Mouse (Mus musculus): Measurements from ENCODE around the gene Slc38a4. TPM values are rescaled to one million over a fixed set of nuclear protein-coding genes. Genes with fewer than 3 reads are reported as not detected.

Slc38a4 gene
- polyA plus RNA-seq, 1 experiment from 2014 or later: 0.37 TPM

DNA sequence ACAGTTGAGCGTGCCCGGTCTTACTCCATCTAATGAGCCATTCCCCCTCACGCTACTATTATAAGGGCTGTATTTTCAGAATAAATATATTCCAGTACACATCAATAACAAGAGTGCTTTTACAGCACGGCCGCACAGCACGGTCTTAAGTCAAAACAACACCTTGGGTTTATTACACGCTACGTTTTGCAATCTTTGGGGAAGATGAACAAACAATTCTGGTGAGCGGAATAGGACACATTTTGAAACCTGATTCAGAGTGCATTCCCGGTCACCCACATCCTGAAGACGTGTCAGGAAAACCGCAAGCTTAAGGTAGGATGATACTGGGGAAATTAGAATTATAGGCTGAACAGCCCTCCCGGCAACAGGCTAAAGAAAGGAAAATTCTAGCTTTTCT is 11.8 kb downstream of the Slc38a4 start:
- no peak for ATAC-seq (ENCODE audit: low read depth)
- no peak overlapping the region for H3K4me3 ChIP-seq (ENCODE audit: low read depth, low read length)
- 90% methylated on average over 13 of the region's 13 CpGs for WGBS

GRCm38 (mm10) chr15:97042001-97042491 is 13.7 kb downstream of the Slc38a4 start:
- 72% methylated on average over 7 of the region's 7 CpGs for WGBS
- H3K4me3 ChIP-seq (ENCODE audit: low read depth, low read length): no peak overlapping the region
- no peak overlapping the region for H3K4me2 ChIP-seq (ENCODE audit: low read depth, low read length)

More for the DNA sequence above, 11.8 kb downstream of the Slc38a4 start:
- H3K36me3 ChIP-seq (ENCODE audit: control insufficient read depth, insufficient read depth, low read length): no peaks in the 10 kb centered on the region
- H3K9me3 ChIP-seq (ENCODE audit: control insufficient read depth, low read length): no peaks in the 10 kb centered on the region
- H3K4me2 ChIP-seq (ENCODE audit: low read depth, low read length): no peak overlapping the region
- no peak overlapping the region for H3K27ac ChIP-seq (ENCODE audit: low read depth, low read length)
- no peak overlapping the region for H3K9ac ChIP-seq (replicated peaks; ENCODE audit: low read depth, low read length)
- H3K27me3 ChIP-seq (ENCODE audit: control insufficient read depth, insufficient read depth, low read length): no peaks in the 10 kb centered on the region
- no peaks in the 10 kb centered on the region for H3K4me1 ChIP-seq (ENCODE audit: control insufficient read depth, insufficient read depth, low read length)

GRCm38 (mm10) chr15:97041182-97041581 is 14.6 kb downstream of the Slc38a4 start:
- H3K9me3 ChIP-seq (ENCODE audit: control insufficient read depth, low read length): no peaks in the 10 kb centered on the region
- H3K4me3 ChIP-seq (ENCODE audit: low read depth, low read length): no peak overlapping the region
- H3K4me2 ChIP-seq (ENCODE audit: low read depth, low read length): no peak overlapping the region
- WGBS: 94% methylated on average over 9 of the region's 9 CpGs
- H3K27ac ChIP-seq (ENCODE audit: low read depth, low read length): no peak overlapping the region
- no peaks in the 10 kb centered on the region for H3K27me3 ChIP-seq (ENCODE audit: control insufficient read depth, insufficient read depth, low read length)
- no peaks in the 10 kb centered on the region for H3K36me3 ChIP-seq (ENCODE audit: control insufficient read depth, insufficient read depth, low read length)
- H3K9ac ChIP-seq (replicated peaks; ENCODE audit: low read depth, low read length): no peak overlapping the region
- ATAC-seq (ENCODE audit: low read depth): no peak
- H3K4me1 ChIP-seq (ENCODE audit: control insufficient read depth, insufficient read depth, low read length): no peaks in the 10 kb centered on the region

More at GRCm38 (mm10) chr15:97042001-97042491, 13.7 kb downstream of the Slc38a4 start:
- no peaks in the 10 kb centered on the region for H3K27me3 ChIP-seq (ENCODE audit: control insufficient read depth, insufficient read depth, low read length)
- no peaks in the 10 kb centered on the region for H3K9me3 ChIP-seq (ENCODE audit: control insufficient read depth, low read length)
- no peak overlapping the region for H3K27ac ChIP-seq (ENCODE audit: low read depth, low read length)
- H3K4me1 ChIP-seq (ENCODE audit: control insufficient read depth, insufficient read depth, low read length): no peaks in the 10 kb centered on the region
- ATAC-seq (ENCODE audit: low read depth): no peak
- H3K36me3 ChIP-seq (ENCODE audit: control insufficient read depth, insufficient read depth, low read length): no peaks in the 10 kb centered on the region
- no peak overlapping the region for H3K9ac ChIP-seq (replicated peaks; ENCODE audit: low read depth, low read length)

DNA sequence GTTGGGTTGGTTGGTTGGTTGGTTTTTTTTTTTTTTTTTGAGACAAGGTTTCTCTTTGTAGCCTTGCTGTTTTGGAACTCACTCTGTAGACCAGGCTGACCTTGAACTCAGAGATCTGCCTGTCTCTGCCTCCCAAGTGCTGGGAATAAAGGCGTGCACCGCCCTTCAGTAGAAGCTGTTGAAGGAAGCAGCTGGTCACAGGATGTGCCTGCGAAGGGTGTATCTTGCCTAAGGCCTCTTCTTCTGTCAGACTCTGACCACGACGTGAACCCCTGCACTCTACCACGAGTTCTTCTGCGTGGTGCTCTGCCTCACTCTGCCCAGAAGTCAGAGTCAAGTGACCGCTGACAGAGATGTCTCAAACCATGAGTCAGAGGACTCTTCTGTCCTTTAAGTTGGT is 18.0 kb downstream of the Slc38a4 start:
- ATAC-seq (ENCODE audit: low read depth): no peak
- H3K9ac ChIP-seq (replicated peaks; ENCODE audit: low read depth, low read length): no peak overlapping the region
- H3K9me3 ChIP-seq (ENCODE audit: control insufficient read depth, low read length): no peaks in the 10 kb centered on the region
- 94% methylated on average over 8 of the region's 8 CpGs for WGBS
- H3K4me1 ChIP-seq (ENCODE audit: control insufficient read depth, insufficient read depth, low read length): no peaks in the 10 kb centered on the region
- H3K27me3 ChIP-seq (ENCODE audit: control insufficient read depth, insufficient read depth, low read length): no peaks in the 10 kb centered on the region
- H3K4me2 ChIP-seq (ENCODE audit: low read depth, low read length): no peak overlapping the region
- no peak overlapping the region for H3K4me3 ChIP-seq (ENCODE audit: low read depth, low read length)
- no peaks in the 10 kb centered on the region for H3K36me3 ChIP-seq (ENCODE audit: control insufficient read depth, insufficient read depth, low read length)
- H3K27ac ChIP-seq (ENCODE audit: low read depth, low read length): no peak overlapping the region

- no peak overlapping the region for H3K27ac ChIP-seq (ENCODE audit: low read depth, low read length)
- no peaks in the 10 kb centered on the region for H3K9me3 ChIP-seq (ENCODE audit: control insufficient read depth, low read length)
- no peaks in the 10 kb centered on the region for H3K4me1 ChIP-seq (ENCODE audit: control insufficient read depth, insufficient read depth, low read length)
- WGBS: 85% methylated on average over 6 of the region's 6 CpGs
- H3K4me2 ChIP-seq (ENCODE audit: low read depth, low read length): no peak overlapping the region
- no peaks in the 10 kb centered on the region for H3K36me3 ChIP-seq (ENCODE audit: control insufficient read depth, insufficient read depth, low read length)
- no peaks in the 10 kb centered on the region for H3K27me3 ChIP-seq (ENCODE audit: control insufficient read depth, insufficient read depth, low read length)
- no peak overlapping the region for H3K4me3 ChIP-seq (ENCODE audit: low read depth, low read length)
- no peak for ATAC-seq (ENCODE audit: low read depth)
- H3K9ac ChIP-seq (replicated peaks; ENCODE audit: low read depth, low read length): no peak overlapping the region
These were observed 19.9 kb downstream of the Slc38a4 start for GRCm38 (mm10) chr15:97035892-97036291.

DNA sequence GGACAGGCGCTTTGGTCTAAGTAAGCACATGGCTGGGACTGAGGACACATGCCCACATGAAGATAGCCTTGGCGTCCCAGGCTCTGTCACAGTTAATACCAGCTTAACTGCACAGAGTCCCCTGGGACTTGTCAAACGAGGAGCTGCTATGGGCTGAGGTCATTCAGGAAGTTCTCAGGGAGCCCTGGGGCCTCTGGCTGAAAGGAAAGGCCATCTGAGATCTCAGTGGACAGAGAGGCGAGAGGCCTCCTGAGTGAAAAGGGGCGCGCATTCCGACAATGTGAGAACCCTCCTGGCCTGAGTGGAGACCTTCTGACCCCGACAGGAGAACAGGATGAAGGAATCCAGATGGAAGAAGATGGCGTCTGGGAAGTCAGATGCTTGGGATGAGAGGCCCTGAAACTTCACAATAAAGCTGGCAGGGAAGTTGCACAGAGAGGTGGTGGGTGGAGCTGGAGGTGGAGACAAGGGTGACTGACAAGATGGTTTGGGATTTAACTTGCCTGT is 22.2 kb downstream of the Slc38a4 start:
- no peak for ATAC-seq (ENCODE audit: low read depth)
- 52% methylated on average over 9 of the region's 9 CpGs for WGBS

GRCm38 (mm10) chr15:97031886-97032285 is 23.9 kb downstream of the Slc38a4 start:
- H3K9me3 ChIP-seq (ENCODE audit: control insufficient read depth, low read length): no peaks in the 10 kb centered on the region
- H3K4me2 ChIP-seq (ENCODE audit: low read depth, low read length): no peak overlapping the region
- ATAC-seq (ENCODE audit: low read depth): no peak
- H3K4me1 ChIP-seq (ENCODE audit: control insufficient read depth, insufficient read depth, low read length): no peaks in the 10 kb centered on the region
- WGBS: 84% methylated on average over 5 of the region's 5 CpGs
- no peak overlapping the region for H3K9ac ChIP-seq (replicated peaks; ENCODE audit: low read depth, low read length)
- H3K27me3 ChIP-seq (ENCODE audit: control insufficient read depth, insufficient read depth, low read length): no peaks in the 10 kb centered on the region
- no peak overlapping the region for H3K27ac ChIP-seq (ENCODE audit: low read depth, low read length)
- H3K4me3 ChIP-seq (ENCODE audit: low read depth, low read length): no peak overlapping the region
- H3K36me3 ChIP-seq (ENCODE audit: control insufficient read depth, insufficient read depth, low read length): no peaks in the 10 kb centered on the region

More for the DNA sequence above, 22.2 kb downstream of the Slc38a4 start:
- no peaks in the 10 kb centered on the region for H3K4me1 ChIP-seq (ENCODE audit: control insufficient read depth, insufficient read depth, low read length)
- H3K9me3 ChIP-seq (ENCODE audit: control insufficient read depth, low read length): no peaks in the 10 kb centered on the region
- no peaks in the 10 kb centered on the region for H3K27me3 ChIP-seq (ENCODE audit: control insufficient read depth, insufficient read depth, low read length)
- no peaks in the 10 kb centered on the region for H3K36me3 ChIP-seq (ENCODE audit: control insufficient read depth, insufficient read depth, low read length)
- H3K27ac ChIP-seq (ENCODE audit: low read depth, low read length): no peak overlapping the region
- no peak overlapping the region for H3K4me2 ChIP-seq (ENCODE audit: low read depth, low read length)
- no peak overlapping the region for H3K4me3 ChIP-seq (ENCODE audit: low read depth, low read length)
- no peak overlapping the region for H3K9ac ChIP-seq (replicated peaks; ENCODE audit: low read depth, low read length)

- 94% methylated on average over 10 of the region's 10 CpGs for WGBS
These were observed 24.7 kb downstream of the Slc38a4 start for GRCm38 (mm10) chr15:97030984-97031492.

GRCm38 (mm10) chr15:97030136-97030535 is 25.6 kb downstream of the Slc38a4 start:
- Histone ChIP-seq H3K4me3 (ENCODE audit: low read depth, low read length) (no peak overlapping the region), H3K36me3 (ENCODE audit: control insufficient read depth, insufficient read depth, low read length) (no peaks in the 10 kb centered on the region), H3K9ac (replicated peaks; ENCODE audit: low read depth, low read length) (no peak overlapping the region), H3K27me3 (ENCODE audit: control insufficient read depth, insufficient read depth, low read length) (no peaks in the 10 kb centered on the region), H3K27ac (ENCODE audit: low read depth, low read length) (no peak overlapping the region), H3K4me1 (ENCODE audit: control insufficient read depth, insufficient read depth, low read length) (no peaks in the 10 kb centered on the region), H3K4me2 (ENCODE audit: low read depth, low read length) (no peak overlapping the region), H3K9me3 (ENCODE audit: control insufficient read depth, low read length) (no peaks in the 10 kb centered on the region)
- 88% methylated on average over 4 of the region's 4 CpGs for WGBS
- ATAC-seq (ENCODE audit: low read depth): no peak

More at GRCm38 (mm10) chr15:97030984-97031492, 24.7 kb downstream of the Slc38a4 start:
- Histone ChIP-seq H3K27ac (ENCODE audit: low read depth, low read length) (no peak overlapping the region), H3K27me3 (ENCODE audit: control insufficient read depth, insufficient read depth, low read length) (no peaks in the 10 kb centered on the region), H3K4me3 (ENCODE audit: low read depth, low read length) (no peak overlapping the region), H3K4me1 (ENCODE audit: control insufficient read depth, insufficient read depth, low read length) (no peaks in the 10 kb centered on the region), H3K36me3 (ENCODE audit: control insufficient read depth, insufficient read depth, low read length) (no peaks in the 10 kb centered on the region), H3K9me3 (ENCODE audit: control insufficient read depth, low read length) (no peaks in the 10 kb centered on the region), H3K9ac (replicated peaks; ENCODE audit: low read depth, low read length) (no peak overlapping the region), H3K4me2 (ENCODE audit: low read depth, low read length) (no peak overlapping the region)
- ATAC-seq (ENCODE audit: low read depth): no peak
